Mouse (Mus musculus): ENCODE results near the gene Chuk. TPM values are rescaled to one million over a fixed set of nuclear protein-coding genes. Genes with fewer than 3 reads are reported as not detected.

Gene Chuk
- 44.3 and 47.9 TPM in 2 replicates for polyA plus RNA-seq (2014; fragmentation: Nextera tagmentation; extraction: Ambion mirVana)

DNA sequence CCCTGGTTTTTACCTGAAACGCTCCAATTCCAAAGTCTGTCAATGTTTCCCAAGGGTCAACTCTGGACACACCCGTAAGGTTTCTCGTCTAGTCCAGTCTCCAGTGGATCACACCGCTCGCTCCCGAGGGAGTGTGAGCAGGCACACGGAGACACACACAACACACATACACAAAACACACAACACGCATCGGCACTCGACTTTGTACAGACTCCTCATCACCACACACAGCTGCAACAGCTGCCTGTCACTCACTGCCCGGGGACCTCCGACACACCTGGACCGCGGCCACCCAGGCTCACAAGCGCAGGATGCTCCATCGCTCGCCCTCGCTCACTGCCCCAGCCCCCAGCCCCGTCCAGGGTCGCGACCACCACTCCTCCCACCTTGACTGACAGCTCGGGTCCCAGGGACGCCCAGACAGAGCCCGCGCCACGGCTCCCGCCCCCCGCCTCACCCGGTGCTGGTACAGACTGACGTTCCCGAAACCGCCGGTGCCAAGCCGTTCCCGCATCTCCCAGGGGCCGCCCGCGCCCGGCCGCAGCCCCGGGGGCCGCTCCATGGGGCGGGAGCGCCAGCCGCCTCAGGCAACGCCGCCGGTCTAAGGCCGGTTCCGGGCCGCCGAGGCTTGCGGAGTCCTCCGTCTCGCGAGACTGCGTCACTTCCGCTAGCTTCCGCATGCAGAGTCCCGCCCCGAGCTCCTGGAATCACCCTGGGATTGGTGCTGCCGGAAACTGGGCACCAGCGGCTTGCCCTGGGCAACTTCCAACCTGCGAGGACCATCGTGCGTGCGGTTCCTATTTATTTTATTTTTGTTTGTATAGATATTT lies at the start of gene Chuk:
TSS of gene Chuk (minus strand) at position 650 of the 830 bp plus-strand sequence.
- ATAC-seq (ENCODE audit: insufficient number of reproducible peaks, low FRiP score, low TSS enrichment, low read depth), result peak; percentile 98
- DNase-seq (ENCODE audit: low spot score), result peak; percentile 98
- Histone ChIP-seq H3K27me3 (ENCODE audit: control insufficient read depth, insufficient read depth, low read length) (no peaks in the 10 kb centered on the region), H3K4me1 (ENCODE audit: control insufficient read depth, insufficient read depth, low read length) (peaks cover 2% of the 10 kb centered on the region; the same call in 1 of the 2 replicates), H3K27ac (replicated peaks; ENCODE audit: low read depth, low read length) (no peak within 1 kb of the TSS), H3K9ac (ENCODE audit: low read length) (peak within 1 kb of the TSS; percentile 88), H3K4me3 (ENCODE audit: low read depth, low read length) (peak within 1 kb of the TSS; percentile 97), H3K4me2 (ENCODE audit: low read depth, severe bottlenecking) (peak within 1 kb of the TSS; percentile 85), H3K36me3 (ENCODE audit: control insufficient read depth, insufficient read depth, low read length) (peaks cover 2% of the 10 kb centered on the region; the same call in 1 of the 2 replicates), H3K9me3 (ENCODE audit: control insufficient read depth, low read length) (no peaks in the 10 kb centered on the region)
- 3% methylated on average over 53 of the region's 67 CpGs for WGBS

DNA sequence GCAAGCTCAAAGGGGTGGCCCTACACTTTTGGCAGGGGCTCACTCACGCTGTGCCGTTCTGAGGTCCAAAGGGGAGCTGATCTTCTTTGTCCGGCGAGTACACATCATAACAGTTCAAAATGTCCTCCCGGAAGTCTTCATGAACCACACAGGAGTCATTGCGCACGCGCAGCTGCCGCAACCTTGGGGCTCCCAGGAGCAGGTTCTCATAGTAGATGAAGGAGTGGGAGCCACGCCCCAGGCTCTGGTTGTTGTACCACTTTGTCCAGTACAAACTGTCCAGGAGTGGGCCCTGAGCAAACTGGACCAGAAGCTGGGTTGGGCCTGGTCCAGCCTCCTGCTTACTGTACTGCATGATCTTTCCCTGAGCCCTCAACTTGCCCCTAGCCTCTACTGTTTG lies 49.7 kb upstream of the Chuk start:
- H3K27ac ChIP-seq (replicated peaks; ENCODE audit: low read depth, low read length), result no peak overlapping the region
- H3K27me3 ChIP-seq (ENCODE audit: control insufficient read depth, insufficient read depth, low read length), result no peaks in the 10 kb centered on the region
- H3K36me3 ChIP-seq (ENCODE audit: control insufficient read depth, insufficient read depth, low read length), result no peaks in the 10 kb centered on the region
- H3K9ac ChIP-seq (ENCODE audit: low read length), result no peak overlapping the region
- WGBS, result 92% methylated on average over 10 of the region's 10 CpGs
- H3K4me2 ChIP-seq (ENCODE audit: low read depth, severe bottlenecking), result no peak overlapping the region
- H3K9me3 ChIP-seq (ENCODE audit: control insufficient read depth, low read length), result no peaks in the 10 kb centered on the region
- DNase-seq (ENCODE audit: low spot score) (no peak), ATAC-seq (ENCODE audit: insufficient number of reproducible peaks, low FRiP score, low TSS enrichment, low read depth) (no peak)
- no peak overlapping the region for H3K4me3 ChIP-seq (ENCODE audit: low read depth, low read length)
- H3K4me1 ChIP-seq (ENCODE audit: control insufficient read depth, insufficient read depth, low read length), result no peaks in the 10 kb centered on the region

DNA sequence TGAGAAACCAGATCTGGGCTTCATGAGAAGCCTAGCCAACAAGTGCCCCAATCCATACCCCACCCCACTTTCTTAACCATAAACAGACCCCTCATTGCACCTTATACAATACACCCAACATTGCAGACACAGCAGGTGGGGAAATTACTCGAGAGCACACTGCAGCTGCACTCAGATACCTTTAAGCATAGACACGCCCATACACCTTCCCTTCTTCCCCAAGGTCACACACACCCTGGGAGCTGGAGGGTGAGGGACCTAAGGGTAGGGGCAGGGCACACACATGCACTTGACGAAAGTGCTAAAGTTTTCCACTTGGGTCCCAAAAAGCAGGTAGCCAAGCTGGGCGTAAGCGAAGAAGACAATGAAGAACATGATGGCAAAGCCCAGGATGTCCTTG lies 46.5 kb upstream of the Chuk start:
- no peak overlapping the region for H3K4me3 ChIP-seq (ENCODE audit: low read depth, low read length)
- H3K4me1 ChIP-seq (ENCODE audit: control insufficient read depth, insufficient read depth, low read length), result no peaks in the 10 kb centered on the region
- H3K27me3 ChIP-seq (ENCODE audit: control insufficient read depth, insufficient read depth, low read length), result no peaks in the 10 kb centered on the region
- H3K9me3 ChIP-seq (ENCODE audit: control insufficient read depth, low read length), result no peaks in the 10 kb centered on the region
- DNase-seq (ENCODE audit: low spot score), result no peak
- 81% methylated on average over 5 of the region's 5 CpGs for WGBS
- H3K36me3 ChIP-seq (ENCODE audit: control insufficient read depth, insufficient read depth, low read length), result no peaks in the 10 kb centered on the region
- ATAC-seq (ENCODE audit: insufficient number of reproducible peaks, low FRiP score, low TSS enrichment, low read depth), result no peak
- H3K9ac ChIP-seq (ENCODE audit: low read length), result no peak overlapping the region
- no peak overlapping the region for H3K4me2 ChIP-seq (ENCODE audit: low read depth, severe bottlenecking)
- no peak overlapping the region for H3K27ac ChIP-seq (replicated peaks; ENCODE audit: low read depth, low read length)

DNA sequence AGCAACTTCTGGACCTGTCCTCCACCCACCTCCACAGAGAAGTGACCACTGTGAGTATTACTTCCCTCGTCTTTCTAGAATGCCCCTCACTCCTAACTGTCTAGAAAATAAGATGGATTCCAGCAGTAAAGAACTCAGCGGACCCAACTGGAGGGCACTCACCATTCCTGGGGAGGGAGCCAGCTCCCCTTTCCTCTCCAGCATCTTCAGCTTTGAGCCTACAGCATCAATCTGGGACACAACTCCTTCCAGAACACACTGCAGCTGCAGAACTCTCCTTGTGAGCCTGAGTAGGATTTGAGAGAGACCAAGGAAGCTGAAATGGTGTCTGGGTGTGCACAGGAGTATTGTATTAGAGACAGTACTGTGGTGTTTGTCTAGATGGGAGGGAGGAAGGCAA lies 41.7 kb upstream of the Chuk start:
- DNase-seq (ENCODE audit: low spot score) (no peak), ATAC-seq (ENCODE audit: insufficient number of reproducible peaks, low FRiP score, low TSS enrichment, low read depth) (no peak)
- no peaks in the 10 kb centered on the region for H3K36me3 ChIP-seq (ENCODE audit: control insufficient read depth, insufficient read depth, low read length)
- no peaks in the 10 kb centered on the region for H3K9me3 ChIP-seq (ENCODE audit: control insufficient read depth, low read length)
- no peak overlapping the region for H3K4me2 ChIP-seq (ENCODE audit: low read depth, severe bottlenecking)
- no peak overlapping the region for H3K9ac ChIP-seq (ENCODE audit: low read length)
- no peaks in the 10 kb centered on the region for H3K27me3 ChIP-seq (ENCODE audit: control insufficient read depth, insufficient read depth, low read length)
- H3K4me3 ChIP-seq (ENCODE audit: low read depth, low read length), result no peak overlapping the region
- H3K27ac ChIP-seq (replicated peaks; ENCODE audit: low read depth, low read length), result no peak overlapping the region
- WGBS, result 77% methylated on average over 2 of the region's 2 CpGs
- peaks cover 3% of the 10 kb centered on the region; the same call in 1 of the 2 replicates for H3K4me1 ChIP-seq (ENCODE audit: control insufficient read depth, insufficient read depth, low read length)

DNA sequence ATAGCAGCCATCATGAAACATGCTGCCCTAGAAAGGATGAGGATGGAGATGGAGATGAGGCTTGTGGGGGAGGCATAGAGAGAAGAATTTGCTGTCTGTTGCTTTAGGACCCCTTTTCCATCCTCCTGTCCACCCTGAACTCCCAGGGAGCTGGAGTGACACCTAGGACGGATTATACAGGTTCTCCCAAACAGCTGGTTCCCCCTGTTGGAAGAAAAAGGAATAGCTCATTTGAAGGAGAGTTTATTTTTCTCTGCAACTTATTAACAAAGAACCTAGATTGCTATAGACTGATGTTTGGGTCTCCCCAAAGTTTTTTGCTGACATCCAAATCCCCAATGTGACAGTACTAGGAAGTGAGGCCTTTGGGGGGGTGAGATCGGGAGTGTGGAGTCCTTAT lies 41.1 kb upstream of the Chuk start:
- 25% methylated on average over 2 of the region's 2 CpGs for WGBS
- no peak overlapping the region for H3K9ac ChIP-seq (ENCODE audit: low read length)
- no peaks in the 10 kb centered on the region for H3K27me3 ChIP-seq (ENCODE audit: control insufficient read depth, insufficient read depth, low read length)
- H3K36me3 ChIP-seq (ENCODE audit: control insufficient read depth, insufficient read depth, low read length), result no peaks in the 10 kb centered on the region
- DNase-seq (ENCODE audit: low spot score) (no peak), ATAC-seq (ENCODE audit: insufficient number of reproducible peaks, low FRiP score, low TSS enrichment, low read depth) (no peak)
- no peak overlapping the region for H3K27ac ChIP-seq (replicated peaks; ENCODE audit: low read depth, low read length)
- H3K4me2 ChIP-seq (ENCODE audit: low read depth, severe bottlenecking), result no peak overlapping the region
- no peaks in the 10 kb centered on the region for H3K9me3 ChIP-seq (ENCODE audit: control insufficient read depth, low read length)
- H3K4me1 ChIP-seq (ENCODE audit: control insufficient read depth, insufficient read depth, low read length), result peaks cover 3% of the 10 kb centered on the region; the same call in 1 of the 2 replicates
- H3K4me3 ChIP-seq (ENCODE audit: low read depth, low read length), result no peak overlapping the region

DNA sequence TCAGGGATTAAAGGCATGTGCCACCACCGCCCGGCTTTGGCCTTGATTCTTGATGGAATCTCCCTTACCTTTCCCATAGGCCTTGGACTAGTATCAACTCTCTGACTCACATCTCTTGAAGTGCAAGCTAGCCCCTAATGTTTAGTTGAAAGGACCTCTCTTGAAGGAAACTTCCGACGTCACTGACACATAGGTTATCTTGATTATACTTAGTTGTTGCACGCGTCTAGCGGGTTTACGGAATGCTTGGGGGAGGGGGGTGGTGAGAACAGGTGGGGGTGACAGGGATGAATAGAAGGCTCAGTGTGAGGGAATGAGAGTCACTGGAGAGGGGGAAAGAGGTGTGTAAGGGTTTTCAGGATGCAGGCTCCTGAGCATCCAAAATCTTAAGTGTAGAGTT lies 39.7 kb upstream of the Chuk start:
- no peak for DNase-seq (ENCODE audit: low spot score)
- no peak overlapping the region for H3K9ac ChIP-seq (ENCODE audit: low read length)

DNA sequence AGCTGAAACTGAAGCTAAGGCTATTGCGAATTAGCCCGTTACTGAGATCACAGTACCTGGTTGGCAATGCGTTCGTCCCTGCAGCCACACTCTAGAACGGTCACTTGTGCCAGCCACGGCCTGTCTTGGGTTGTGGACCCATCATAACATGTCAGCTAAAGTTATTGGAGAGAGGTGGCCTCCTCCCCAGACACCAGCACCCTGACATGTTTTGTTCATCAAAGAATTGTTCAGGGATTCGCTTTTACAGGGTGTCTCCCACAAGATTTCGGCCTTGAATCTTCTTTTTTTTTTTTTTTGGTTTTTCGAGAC lies 39.2 kb upstream of the Chuk start:
- DNase-seq (ENCODE audit: low spot score) (no peak), ATAC-seq (ENCODE audit: insufficient number of reproducible peaks, low FRiP score, low TSS enrichment, low read depth) (0 out of 2 replicates have a peak, but pooled peaks have one; percentile 39)
- H3K9me3 ChIP-seq (ENCODE audit: control insufficient read depth, low read length), result no peaks in the 10 kb centered on the region
- peak overlapping the region; percentile 49 for H3K4me2 ChIP-seq (ENCODE audit: low read depth, severe bottlenecking)
- no peak overlapping the region for H3K27ac ChIP-seq (replicated peaks; ENCODE audit: low read depth, low read length)
- peak overlapping the region; percentile 57 for H3K4me3 ChIP-seq (ENCODE audit: low read depth, low read length)
- peaks cover 4% of the 10 kb centered on the region; the same call in 1 of the 2 replicates for H3K36me3 ChIP-seq (ENCODE audit: control insufficient read depth, insufficient read depth, low read length)
- no peaks in the 10 kb centered on the region for H3K27me3 ChIP-seq (ENCODE audit: control insufficient read depth, insufficient read depth, low read length)
- 64% methylated on average over 9 of the region's 9 CpGs for WGBS
- no peak overlapping the region for H3K9ac ChIP-seq (ENCODE audit: low read length)
- peaks cover 3% of the 10 kb centered on the region; the same call in 1 of the 2 replicates for H3K4me1 ChIP-seq (ENCODE audit: control insufficient read depth, insufficient read depth, low read length)

More for the DNA sequence above, 39.7 kb upstream of the Chuk start:
- H3K9me3 ChIP-seq (ENCODE audit: control insufficient read depth, low read length), result no peaks in the 10 kb centered on the region
- H3K4me3 ChIP-seq (ENCODE audit: low read depth, low read length), result no peak overlapping the region
- H3K27ac ChIP-seq (replicated peaks; ENCODE audit: low read depth, low read length), result no peak overlapping the region
- H3K4me2 ChIP-seq (ENCODE audit: low read depth, severe bottlenecking), result no peak overlapping the region
- no peaks in the 10 kb centered on the region; the same call in 1 of the 2 replicates for H3K36me3 ChIP-seq (ENCODE audit: control insufficient read depth, insufficient read depth, low read length)
- 96% methylated on average over 8 of the region's 8 CpGs for WGBS
- no peaks in the 10 kb centered on the region for H3K27me3 ChIP-seq (ENCODE audit: control insufficient read depth, insufficient read depth, low read length)
- no peak for ATAC-seq (ENCODE audit: insufficient number of reproducible peaks, low FRiP score, low TSS enrichment, low read depth)
- peaks cover 3% of the 10 kb centered on the region; the same call in 1 of the 2 replicates for H3K4me1 ChIP-seq (ENCODE audit: control insufficient read depth, insufficient read depth, low read length)

DNA sequence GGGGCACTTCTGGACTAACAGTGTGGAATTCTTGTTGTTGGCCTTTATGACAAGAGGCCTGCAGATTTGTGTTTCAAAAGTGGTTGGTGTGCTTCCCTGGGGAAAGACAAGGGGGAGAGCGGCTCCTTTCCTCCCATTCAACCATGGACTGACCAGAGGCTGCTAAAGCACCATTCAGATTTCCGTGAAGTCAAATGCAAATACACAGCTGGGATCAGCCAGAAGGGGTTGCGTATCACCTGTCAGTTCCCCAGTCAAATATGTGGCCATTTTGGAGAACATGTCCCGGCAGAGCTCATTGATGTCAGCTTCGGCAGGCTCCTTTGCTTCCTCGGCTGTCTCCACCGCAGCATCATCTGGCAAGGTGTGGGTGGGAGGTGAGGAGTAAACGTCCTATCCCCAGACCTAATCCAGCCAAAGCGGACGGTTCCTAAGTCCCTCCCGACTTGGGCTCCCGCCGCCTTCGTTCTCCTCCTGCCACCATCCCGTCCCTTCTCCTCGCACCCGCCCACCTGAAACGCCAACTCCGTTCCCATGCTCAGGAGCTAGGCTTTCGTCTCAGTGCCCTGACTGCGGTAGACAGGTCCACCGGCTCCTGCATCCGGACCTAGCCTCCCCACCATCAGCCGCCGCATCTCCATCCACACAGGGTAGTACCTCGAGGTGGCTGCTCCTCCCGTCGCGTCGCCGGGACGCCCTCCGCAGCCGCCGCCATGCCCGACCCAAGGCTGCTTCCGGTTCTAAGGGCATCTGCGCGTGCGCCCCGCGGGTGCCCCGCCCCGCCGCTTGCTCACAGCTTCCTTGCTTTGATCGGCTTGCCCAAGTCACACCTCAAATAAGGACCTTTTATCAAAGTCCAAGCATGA lies 38.7 kb upstream of the Chuk start, which contains the start of gene Bloc1s2:
TSS of gene Bloc1s2 (minus strand) at position 745 of the 866 bp plus-strand sequence.
- Histone ChIP-seq H3K4me3 (ENCODE audit: low read depth, low read length) (peak within 1 kb of the TSS; percentile 57), H3K4me1 (ENCODE audit: control insufficient read depth, insufficient read depth, low read length) (peaks cover 3% of the 10 kb centered on the region; the same call in 1 of the 2 replicates), H3K4me2 (ENCODE audit: low read depth, severe bottlenecking) (peak within 1 kb of the TSS; percentile 49), H3K36me3 (ENCODE audit: control insufficient read depth, insufficient read depth, low read length) (peaks cover 4% of the 10 kb centered on the region; the same call in 1 of the 2 replicates), H3K9ac (ENCODE audit: low read length) (peak within 1 kb of the TSS; percentile 65), H3K27ac (replicated peaks; ENCODE audit: low read depth, low read length) (no peak within 1 kb of the TSS), H3K27me3 (ENCODE audit: control insufficient read depth, insufficient read depth, low read length) (no peaks in the 10 kb centered on the region), H3K9me3 (ENCODE audit: control insufficient read depth, low read length) (no peaks in the 10 kb centered on the region)
- DNase-seq (ENCODE audit: low spot score) (peak; percentile 88), ATAC-seq (ENCODE audit: insufficient number of reproducible peaks, low FRiP score, low TSS enrichment, low read depth) (peak; percentile 57; the same call in 1 of the 2 replicates)
- WGBS, result 5% methylated on average over 46 of the region's 46 CpGs

Measured in limb, embryonic 11.5 days (tissue).